Mouse (Mus musculus) stomach, embryonic 16.5 days (tissue): ENCODE data around the gene Tubgcp6. TPM values are rescaled to one million over a fixed set of nuclear protein-coding genes. Genes with fewer than 3 reads are reported as not detected.

Source experiments
- ATAC-seq: fragments of 200-750 bp; cut with Nextera tagmentation; 2 replicates; pipeline ENCODE4 v1.8.0; 2017; ENCODE audit warnings: moderate number of reproducible peaks, moderate TSS enrichment; ENCODE audit not compliant: insufficient read depth, low FRiP score
- H3K27ac ChIP-seq: fragments of 300-500 bp; sonication (generic); 2 replicates; pipeline ENCODE4 v1.5.1; 2014; ENCODE audit warnings: low read length
- H3K27me3 ChIP-seq: fragments of 300-500 bp; sonication (generic); 2 replicates; pipeline ENCODE4 v1.6.1; 2014; ENCODE audit warnings: low read length, control low read depth, mixed read lengths; ENCODE audit not compliant: control insufficient read depth, insufficient read depth
- H3K36me3 ChIP-seq: fragments of 300-500 bp; sonication (generic); 2 replicates; pipeline ENCODE4 v1.6.1; 2014; ENCODE audit warnings: low read length; ENCODE audit not compliant: control insufficient read depth, insufficient read depth
- H3K4me1 ChIP-seq: fragments of 300-500 bp; sonication (generic); 2 replicates; pipeline ENCODE4 v1.6.1; 2014; ENCODE audit warnings: low read length, control low read depth, mixed read lengths; ENCODE audit not compliant: control insufficient read depth, insufficient read depth
- H3K4me2 ChIP-seq: fragments of 300-500 bp; sonication (generic); 2 replicates; pipeline ENCODE4 v1.6.1; 2014; ENCODE audit warnings: low read depth, low read length, mixed read lengths
- H3K4me3 ChIP-seq: fragments of 300-500 bp; sonication (generic); replicated peaks from 2 replicates; pipeline ENCODE4 v1.5.1; 2014; ENCODE audit warnings: mild to moderate bottlenecking, low read length
- H3K9ac ChIP-seq: fragments of 300-500 bp; sonication (generic); 2 replicates; pipeline ENCODE4 v1.6.1; 2014; ENCODE audit warnings: low read length
- H3K9me3 ChIP-seq: fragments of 300-500 bp; sonication (generic); replicated peaks from 2 replicates; pipeline ENCODE4 v1.6.1; 2016; ENCODE audit warnings: low read length, control low read depth; ENCODE audit not compliant: control insufficient read depth
- WGBS: fragments of 180-500 bp; shearing (Covaris S2); extraction: QIAGEN DNeasy Blood & Tissue Kit; methylation state at CpG from one replicate; pipeline ENCODE4 v1.1.7; 2014; 5-methylcytosine and 5-hydroxymethylcytosine counted together
- polyA plus RNA-seq: library from polyadenylated mRNA; unstranded; fragments of >200 nt; fragmentation: Nextera tagmentation; extraction: Ambion mirVana; gene quantifications from 2 replicates; pipeline ENCODE4 v1.2.1, GENCODE M21; 2015

Gene Tubgcp6
- polyA plus RNA-seq, 1 experiment from 2014 or later, result 13.5 TPM

- H3K4me1 ChIP-seq, result 0 out of 2 replicates have a peak, but pooled peaks cover 5% of the 10 kb centered on the region
- no peak overlapping the region for H3K9ac ChIP-seq
- H3K4me3 ChIP-seq, result no peak overlapping the region
- no peak overlapping the region for H3K4me2 ChIP-seq
- H3K27ac ChIP-seq, result no peak overlapping the region
- no peaks in the 10 kb centered on the region for H3K27me3 ChIP-seq
- WGBS, result 51% methylated on average over 7 of the region's 7 CpGs
- ATAC-seq, result no peak
- peaks cover 63% of the 10 kb centered on the region for H3K36me3 ChIP-seq
- H3K9me3 ChIP-seq, result no peaks in the 10 kb centered on the region
These were observed 35.0 kb upstream of the Tubgcp6 start for GRCm38 (mm10) chr15:89157954-89158353.

GRCm38 (mm10) chr15:89152312-89152711 lies 29.4 kb upstream of the Tubgcp6 start:
- H3K36me3 ChIP-seq, result peaks cover 26% of the 10 kb centered on the region
- no peak overlapping the region for H3K27ac ChIP-seq
- H3K9me3 ChIP-seq, result no peaks in the 10 kb centered on the region
- H3K9ac ChIP-seq, result no peak overlapping the region
- H3K4me1 ChIP-seq, result peaks cover 12% of the 10 kb centered on the region
- H3K4me2 ChIP-seq, result no peak overlapping the region
- peaks cover 16% of the 10 kb centered on the region for H3K27me3 ChIP-seq
- H3K4me3 ChIP-seq, result no peak overlapping the region
- ATAC-seq, result no peak

DNA sequence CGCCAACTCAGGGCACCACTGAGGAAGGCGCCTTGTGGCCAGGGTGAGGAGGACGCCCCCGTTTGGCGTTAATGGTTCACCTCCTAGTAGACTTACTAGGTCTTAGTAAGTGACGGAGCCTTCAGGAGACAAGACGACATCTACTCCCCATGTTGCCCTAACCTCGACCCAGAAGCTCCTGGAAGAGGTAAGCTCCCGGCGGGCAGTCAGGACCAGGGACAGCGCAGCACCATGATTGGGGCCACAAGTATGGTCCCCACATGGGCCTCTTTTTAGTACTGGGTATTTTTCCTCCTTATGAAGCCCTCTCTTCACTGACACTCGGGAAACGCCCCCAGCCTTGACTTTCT lies 27.1 kb upstream of the Tubgcp6 start:
- H3K9me3 ChIP-seq, result no peaks in the 10 kb centered on the region
- peak overlapping the region; percentile 93 for H3K4me2 ChIP-seq
- H3K36me3 ChIP-seq, result peaks cover 5% of the 10 kb centered on the region; the same call in 1 of the 2 replicates
- ATAC-seq, result 0 out of 2 replicates have a peak, but pooled peaks have one; percentile 8
- 4% methylated on average over 13 of the region's 13 CpGs for WGBS
- H3K27me3 ChIP-seq, result peaks cover 26% of the 10 kb centered on the region
- H3K27ac ChIP-seq, result no peak overlapping the region
- peak overlapping the region; percentile 42; the same call in 1 of the 2 replicates for H3K9ac ChIP-seq
- H3K4me3 ChIP-seq, result peak overlapping the region; percentile 67
- H3K4me1 ChIP-seq, result peaks cover 17% of the 10 kb centered on the region

DNA sequence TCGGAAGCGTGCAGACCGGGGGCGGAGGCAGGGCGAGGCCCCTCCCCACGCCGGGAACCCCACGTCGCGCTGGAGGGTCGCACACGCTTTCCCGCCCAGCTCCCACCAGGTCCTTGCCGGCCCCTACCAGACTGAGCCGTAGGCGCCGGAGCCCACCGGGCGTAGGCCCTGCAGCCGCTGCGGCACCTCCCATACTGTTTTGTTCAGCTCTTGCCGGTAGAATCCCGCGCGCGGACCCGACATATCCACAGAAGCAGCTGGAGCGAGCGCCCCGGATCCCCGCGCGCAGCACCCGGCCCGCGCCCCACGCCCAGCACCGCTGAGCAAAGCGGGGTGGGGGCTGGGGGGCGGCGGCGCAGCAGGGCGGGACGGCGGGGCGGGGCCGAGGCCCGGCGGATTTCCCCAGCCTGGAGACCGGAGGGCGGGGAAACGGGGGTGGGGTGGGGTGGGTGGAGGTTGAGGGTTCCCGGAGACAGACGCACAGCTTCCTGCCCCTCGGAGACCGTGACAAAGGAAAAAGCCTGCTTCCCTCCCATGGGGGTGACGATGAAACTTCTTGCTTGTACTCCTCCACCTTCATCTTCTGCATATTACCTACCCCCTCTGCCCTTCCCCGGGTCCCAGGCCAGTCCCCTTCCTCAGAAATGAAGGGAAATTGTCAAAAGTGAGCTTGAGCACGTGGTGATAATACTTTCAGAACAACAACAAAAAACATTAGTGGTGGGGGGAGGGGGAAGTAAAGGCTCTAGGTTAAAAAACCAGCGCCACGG lies 26.5 kb upstream of the Tubgcp6 start, which contains the start of gene Mapk11:
TSS of gene Mapk11 (minus strand) at position 358 of the 770 bp plus-strand sequence.
- H3K27me3 ChIP-seq, result peaks cover 26% of the 10 kb centered on the region
- H3K9me3 ChIP-seq, result no peaks in the 10 kb centered on the region
- peak; percentile 65 for ATAC-seq
- peaks cover 17% of the 10 kb centered on the region for H3K4me1 ChIP-seq
- H3K4me2 ChIP-seq, result peak within 1 kb of the TSS; percentile 93
- peak within 1 kb of the TSS; percentile 67 for H3K4me3 ChIP-seq
- under 1% methylated on average over 44 of the region's 61 CpGs for WGBS
- H3K9ac ChIP-seq, result peak within 1 kb of the TSS; percentile 77
- no peaks in the 10 kb centered on the region for H3K36me3 ChIP-seq
- H3K27ac ChIP-seq, result peak within 1 kb of the TSS; percentile 34; the same call in 1 of the 2 replicates

DNA sequence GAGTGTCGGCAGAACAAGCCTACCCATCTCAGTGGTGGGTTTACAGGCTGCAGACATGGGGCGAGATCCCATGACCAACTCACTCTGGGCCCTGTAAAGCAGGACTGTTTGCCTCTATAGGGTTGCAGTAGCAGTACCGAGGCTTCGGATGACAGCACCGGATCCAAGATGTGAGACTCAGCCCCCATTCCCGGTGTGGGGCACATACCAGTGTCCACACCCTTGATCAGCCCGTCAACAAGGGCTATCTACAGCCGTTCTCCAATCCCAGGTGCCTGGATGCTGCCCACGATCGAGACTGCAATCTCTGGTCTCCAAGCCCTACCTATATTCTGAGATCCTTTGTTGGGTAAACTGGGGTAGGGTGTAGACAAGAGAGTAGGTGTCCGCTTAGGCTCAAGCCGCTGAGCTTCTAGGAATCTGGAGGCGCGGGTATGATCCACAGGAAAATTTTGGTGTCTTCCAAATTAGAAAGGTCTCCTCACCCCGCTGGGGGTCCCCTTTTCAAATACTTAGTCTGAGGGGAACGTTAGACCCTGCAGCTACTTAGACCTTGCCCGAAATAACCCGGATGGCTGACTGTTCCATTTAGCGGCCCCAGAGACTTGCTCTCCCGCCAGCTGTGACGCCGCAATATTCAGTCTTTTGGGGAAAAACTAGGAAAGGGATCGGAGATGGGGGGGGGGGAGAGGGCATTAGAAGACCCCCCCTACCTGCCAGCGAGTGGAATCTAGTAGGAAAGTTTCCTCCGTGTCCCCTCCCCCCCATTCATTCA lies 25.8 kb upstream of the Tubgcp6 start:
- Histone ChIP-seq H3K4me1 (peaks cover 17% of the 10 kb centered on the region), H3K27me3 (peaks cover 26% of the 10 kb centered on the region), H3K4me3 (peak overlapping the region; percentile 67), H3K9me3 (no peaks in the 10 kb centered on the region), H3K36me3 (no peaks in the 10 kb centered on the region), H3K4me2 (peak overlapping the region; percentile 93), H3K9ac (peak overlapping the region; percentile 77), H3K27ac (no peak overlapping the region)
- WGBS, result 10% methylated on average over 25 of the region's 25 CpGs
- no peak for ATAC-seq

- Histone ChIP-seq H3K27me3 (peaks cover 26% of the 10 kb centered on the region), H3K4me3 (no peak overlapping the region), H3K4me1 (peaks cover 17% of the 10 kb centered on the region), H3K9ac (no peak overlapping the region), H3K27ac (no peak overlapping the region), H3K4me2 (no peak overlapping the region), H3K36me3 (no peaks in the 10 kb centered on the region), H3K9me3 (no peaks in the 10 kb centered on the region)
- 62% methylated on average over 4 of the region's 4 CpGs for WGBS
- ATAC-seq, result no peak
These were observed 25.0 kb upstream of the Tubgcp6 start for GRCm38 (mm10) chr15:89147895-89148294.

GRCm38 (mm10) chr15:89147456-89147855 lies 24.5 kb upstream of the Tubgcp6 start:
- H3K9me3 ChIP-seq, result no peaks in the 10 kb centered on the region
- H3K27me3 ChIP-seq, result peaks cover 29% of the 10 kb centered on the region
- H3K9ac ChIP-seq, result no peak overlapping the region
- no peak overlapping the region for H3K27ac ChIP-seq
- ATAC-seq, result no peak
- no peak overlapping the region for H3K4me2 ChIP-seq
- 0 out of 2 replicates have a peak overlapping the region, but pooled peaks have one; percentile 1 for H3K4me3 ChIP-seq
- H3K4me1 ChIP-seq, result peaks cover 17% of the 10 kb centered on the region
- H3K36me3 ChIP-seq, result no peaks in the 10 kb centered on the region
- WGBS, result 27% methylated on average over 10 of the region's 10 CpGs

- 10% methylated on average over 15 of the region's 16 CpGs for WGBS
- H3K9me3 ChIP-seq, result no peaks in the 10 kb centered on the region
- H3K27ac ChIP-seq, result no peak overlapping the region
- H3K36me3 ChIP-seq, result no peaks in the 10 kb centered on the region
- H3K4me1 ChIP-seq, result peaks cover 17% of the 10 kb centered on the region
- peak overlapping the region; percentile 27 for H3K4me3 ChIP-seq
- peak overlapping the region; percentile 50 for H3K4me2 ChIP-seq
- 0 out of 2 replicates have a peak overlapping the region, but pooled peaks have one; percentile 32 for H3K9ac ChIP-seq
- ATAC-seq, result no peak
- H3K27me3 ChIP-seq, result peaks cover 29% of the 10 kb centered on the region
These were observed 24.1 kb upstream of the Tubgcp6 start for GRCm38 (mm10) chr15:89147024-89147423.

- Histone ChIP-seq H3K9ac (peak overlapping the region; percentile 32; the same call in 1 of the 2 replicates), H3K4me3 (peak overlapping the region; percentile 27), H3K4me2 (peak overlapping the region; percentile 50), H3K27ac (no peak overlapping the region), H3K36me3 (no peaks in the 10 kb centered on the region), H3K27me3 (peaks cover 31% of the 10 kb centered on the region), H3K4me1 (peaks cover 17% of the 10 kb centered on the region), H3K9me3 (no peaks in the 10 kb centered on the region)
- 1% methylated on average over 27 of the region's 27 CpGs for WGBS
- ATAC-seq, result peak; percentile 41; the same call in 1 of the 2 replicates
These were observed 23.6 kb upstream of the Tubgcp6 start for GRCm38 (mm10) chr15:89146537-89146936.
